Mouse (Mus musculus) cerebellum, adult 2 months (tissue): Measurements from ENCODE around the gene Poln.

Source experiments
- CTCF ChIP-seq: fragments of 200-500 bp; IDR thresholded peaks from 2 replicates; pipeline ENCODE4 v1.5.1; 2011; ENCODE audit warnings: low read depth, mild to moderate bottlenecking, control low read depth, low read length, moderate library complexity, borderline replicate concordance; ENCODE audit not compliant: insufficient read depth
- POLR2A ChIP-seq: fragments of 200-500 bp; IDR thresholded peaks from 2 replicates; pipeline ENCODE4 v1.6.1; 2011; ENCODE audit warnings: low read length, control low read depth, borderline replicate concordance; ENCODE audit not compliant: insufficient read depth

DNA sequence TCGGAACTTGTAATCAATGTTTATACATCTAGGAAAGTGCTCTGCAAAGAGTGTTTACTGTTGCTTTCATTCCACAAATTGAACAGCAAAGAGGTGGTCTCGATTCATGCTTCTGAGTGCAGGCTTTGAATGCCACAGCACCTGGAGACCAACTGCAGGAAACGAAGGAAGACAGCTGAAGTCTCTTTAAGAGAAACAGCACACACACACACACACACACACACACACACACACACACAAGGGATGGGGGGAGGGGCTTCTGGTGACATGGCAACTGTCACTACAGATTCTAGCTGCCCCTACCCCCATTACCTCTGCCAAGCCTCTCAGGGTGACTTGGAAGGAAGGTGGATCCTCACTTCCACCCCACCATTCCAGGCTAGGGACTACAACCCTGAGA is 38.3 kb upstream of the Poln start:
- TF ChIP-seq POLR2A (no peak), CTCF (no peak)
